Mouse (Mus musculus) MEL (cell line): ENCODE measurements at regions not wholly inside any gene's neighbourhood (a gene's known extent, or its start where the extent isn't known, plus 50 kb on each side); places are given as distances from the start of the nearest gene placed in this dataset.

ENCODE experiments used
- CTCF ChIP-seq, 3 experiments: IDR thresholded peaks in 2 of 3; conservative IDR thresholded peaks in 1 of 3; 2 replicates each; pipeline ENCODE4 v1.5.1; 2011 to 2012; ENCODE audit warnings: low read length in 3 of 3, low read depth in 2 of 3, mild to moderate bottlenecking in 2 of 3, improper control_type of control experiment in 1 of 3, inconsistent platforms in 1 of 3, mixed read lengths in 1 of 3, moderate library complexity in 1 of 3; ENCODE audit not compliant: control insufficient read depth in 1 of 3, insufficient read depth in 1 of 3, poor library complexity in 1 of 3, severe bottlenecking in 1 of 3
- E2F4 ChIP-seq: IDR thresholded peaks from 2 replicates; pipeline ENCODE4 v1.6.1; 2011; ENCODE audit warnings: low read depth, low read length, improper control_type of control experiment, borderline replicate concordance
- EP300 ChIP-seq, 2 experiments: IDR thresholded peaks; 2 replicates each; pipeline ENCODE4 v1.6.1; 2011; ENCODE audit warnings: improper control_type of control experiment in 2 of 2, low read length in 2 of 2, low read depth in 1 of 2, mild to moderate bottlenecking in 1 of 2
- JUND ChIP-seq: IDR thresholded peaks from 2 replicates; pipeline ENCODE4 v1.6.1; 2011; ENCODE audit warnings: low read depth, mild to moderate bottlenecking, improper control_type of control experiment, low read length
- POLR2A ChIP-seq, 2 experiments: IDR thresholded peaks; 2 replicates each; pipeline ENCODE4 v1.6.1; 2011 to 2012; ENCODE audit warnings: low read length in 2 of 2, mild to moderate bottlenecking in 2 of 2, control low read depth in 1 of 2, improper control_type of control experiment in 1 of 2, low read depth in 1 of 2, moderate library complexity in 1 of 2; ENCODE audit not compliant: control insufficient read depth in 1 of 2, insufficient read depth in 1 of 2, poor library complexity in 1 of 2
- RAD21 ChIP-seq: IDR thresholded peaks from 2 replicates; pipeline ENCODE4 v1.6.1; 2011; ENCODE audit warnings: mild to moderate bottlenecking, low read depth, low read length, improper control_type of control experiment
- TBP ChIP-seq: IDR thresholded peaks from 2 replicates; pipeline ENCODE4 v1.8.0; 2011; ENCODE audit warnings: low read depth, low read length, improper control_type of control experiment
- USF1 ChIP-seq: IDR thresholded peaks from 2 replicates; pipeline ENCODE4 v1.6.1; 2014; ENCODE audit warnings: low read depth, mild to moderate bottlenecking, inconsistent platforms, low read length, improper control_type of control experiment, moderate library complexity
- ZC3H11A ChIP-seq: IDR thresholded peaks from 2 replicates; pipeline ENCODE4 v1.6.1; 2012; ENCODE audit warnings: low read depth, mild to moderate bottlenecking, inconsistent platforms, low read length, improper control_type of control experiment
- ZMIZ1 ChIP-seq: IDR thresholded peaks from 2 replicates; pipeline ENCODE4 v1.6.1; 2012; ENCODE audit warnings: low read depth, mild to moderate bottlenecking, inconsistent platforms, low read length, improper control_type of control experiment, moderate library complexity

DNA sequence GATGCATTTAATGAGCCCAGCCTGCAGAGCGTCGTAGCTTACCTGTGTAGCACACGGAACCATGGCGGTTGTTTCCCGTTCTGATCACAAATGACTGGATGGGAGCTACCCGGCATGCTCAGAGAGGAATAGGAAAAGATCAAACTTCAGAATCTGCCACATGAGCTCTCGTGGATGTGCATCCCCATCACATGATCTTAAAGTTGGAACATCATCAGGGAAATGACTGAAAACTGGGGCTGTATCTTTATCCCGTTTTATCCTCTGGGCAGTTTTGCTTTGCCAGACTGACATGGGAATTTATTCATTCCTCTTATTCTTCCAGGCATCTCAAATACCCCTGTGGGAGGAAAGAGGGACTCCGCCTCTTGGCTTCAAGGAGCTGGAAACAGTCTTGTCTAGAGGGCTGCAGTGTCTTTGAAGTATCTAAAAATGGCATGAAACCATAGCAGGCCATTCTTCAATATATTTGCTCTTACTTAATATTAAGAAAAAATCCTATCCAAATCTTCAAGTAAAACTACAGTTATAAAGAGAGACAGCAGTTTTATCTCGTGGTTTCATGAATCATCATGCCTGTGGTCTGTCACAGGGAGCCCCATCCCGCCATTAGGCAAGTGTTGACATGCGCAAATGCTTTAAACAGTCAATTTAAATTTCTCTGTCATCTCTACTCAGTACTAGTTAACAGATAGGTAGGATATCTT is 339.4 kb downstream of the Foxo1 start:
- no peak for TF ChIP-seq EP300 (IDR thresholded peaks at IDR 0.05; ENCODE audit: low read depth in 1 of 2, low read length in 2 of 2)
- no peak for TF ChIP-seq TBP
- no peak for TF ChIP-seq USF1
- no peak for TF ChIP-seq ZC3H11A
- TF ChIP-seq ZMIZ1, result no peak
- TF ChIP-seq JUND, result no peak
- TF ChIP-seq E2F4, result no peak
- TF ChIP-seq POLR2A (IDR thresholded peaks at IDR 0.05; ENCODE audit: control insufficient read depth in 1 of 2, insufficient read depth in 1 of 2, low read depth in 1 of 2, low read length in 2 of 2, poor library complexity in 1 of 2), result no peak
- no peak for TF ChIP-seq CTCF (IDR thresholded peaks at IDR 0.05 in 2 of 3, conservative IDR thresholded peaks at IDR 0.05 in 1 of 3; ENCODE audit: control insufficient read depth in 1 of 3, insufficient read depth in 1 of 3, low read depth in 2 of 3, low read length in 3 of 3, poor library complexity in 1 of 3, severe bottlenecking in 1 of 3)
- no peak for TF ChIP-seq RAD21
